Mouse (Mus musculus) 416B (cell line): ENCODE data around the gene Lrrc4b.

ENCODE experiments used
- DNase-seq: peaks from one replicate; pipeline ENCODE4 v3.0.0; 2011; ENCODE audit warnings: low read depth

Gene Lrrc4b

GRCm38 (mm10) chr7:44436267-44436666, 7.4 kb downstream of the Lrrc4b start:
- DNase-seq = peak; percentile 32

GRCm38 (mm10) chr7:44437188-44437587, 8.4 kb downstream of the Lrrc4b start:
- no peak for DNase-seq

- DNase-seq = no peak
Observed at GRCm38 (mm10) chr7:44437933-44438332, 9.1 kb downstream of the Lrrc4b start.

DNA sequence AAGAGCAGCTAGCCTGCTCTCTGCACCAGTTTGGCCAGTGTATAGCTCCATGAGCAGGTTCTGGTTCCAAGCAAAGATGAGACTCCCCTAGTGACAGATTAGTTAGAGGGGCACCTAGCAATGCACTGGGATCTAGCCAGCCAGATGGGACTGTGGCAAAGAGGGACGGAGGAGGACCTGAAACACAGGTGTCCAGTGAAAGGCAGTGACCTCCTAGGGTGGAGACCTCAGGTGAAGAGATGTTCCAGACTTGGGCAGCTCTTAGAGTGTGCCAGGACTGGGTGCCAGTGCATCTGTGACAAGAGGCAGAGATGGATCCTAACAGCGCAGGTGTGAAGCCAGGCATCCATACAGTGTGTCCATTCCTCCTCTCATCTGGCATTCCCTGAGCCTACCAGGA, 10.9 kb downstream of the Lrrc4b start:
- no peak for DNase-seq

DNA sequence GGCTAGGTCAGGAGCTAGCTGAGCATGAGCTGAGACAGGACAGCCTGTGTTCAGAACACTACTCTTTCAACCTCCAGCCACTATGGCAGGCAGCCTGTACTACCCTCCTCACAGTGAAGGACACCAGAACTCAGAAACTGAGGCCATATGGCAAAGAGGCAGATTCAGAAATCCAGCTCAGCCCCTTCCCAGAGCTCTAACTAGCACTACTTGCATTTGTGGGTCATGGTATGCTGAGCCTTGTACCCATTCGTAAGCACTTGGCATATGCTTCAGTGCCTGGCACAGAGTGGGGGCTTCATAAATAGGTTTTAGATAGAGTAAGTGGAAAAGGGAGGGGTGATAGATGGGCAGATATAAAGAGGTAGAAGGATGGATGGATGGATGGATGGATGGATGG, 11.7 kb downstream of the Lrrc4b start:
- DNase-seq = no peak

DNA sequence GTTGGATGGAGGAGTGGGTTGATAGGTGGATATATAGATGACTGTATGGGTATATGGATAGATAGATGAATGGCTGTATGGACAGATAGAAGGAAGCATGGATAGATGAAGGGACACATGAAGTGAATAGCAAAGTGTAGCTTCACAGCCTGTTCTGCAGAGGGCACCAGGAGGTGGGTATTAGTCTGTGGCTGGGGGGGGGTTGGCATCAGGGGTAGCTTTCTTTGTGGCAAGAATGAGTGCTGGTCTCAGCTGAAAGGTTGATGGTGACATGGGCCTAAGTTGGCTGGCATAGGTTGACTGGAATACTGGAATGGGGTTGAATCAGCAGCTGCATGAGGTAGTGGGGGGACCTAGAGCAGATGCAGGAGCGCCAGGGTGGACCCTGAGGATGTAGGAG, 12.4 kb downstream of the Lrrc4b start:
- DNase-seq = no peak

DNA sequence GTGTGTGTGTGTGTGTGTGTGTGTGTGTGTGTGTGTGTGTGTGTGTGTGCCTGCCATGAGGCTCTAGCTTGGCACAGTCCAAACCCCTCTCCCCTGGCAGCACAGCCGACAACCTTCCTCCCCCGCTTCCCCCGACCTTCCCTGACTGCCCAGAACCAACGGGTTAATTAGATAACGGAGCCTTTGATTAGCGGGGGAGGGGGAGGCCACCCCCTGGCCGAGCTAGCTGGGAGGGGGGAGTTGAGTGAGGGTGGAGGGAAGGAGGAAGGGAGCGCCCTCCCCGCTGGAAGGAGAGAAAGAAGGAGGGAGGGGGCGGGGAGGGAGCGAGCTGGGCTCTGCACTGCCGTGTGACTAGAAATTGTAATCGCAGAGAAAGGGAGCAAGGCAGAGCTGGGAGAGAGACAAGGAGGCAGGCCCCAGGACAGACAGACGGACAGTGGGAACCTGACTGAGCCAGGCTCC, 12.9 kb downstream of the Lrrc4b start:
- no peak for DNase-seq

DNA sequence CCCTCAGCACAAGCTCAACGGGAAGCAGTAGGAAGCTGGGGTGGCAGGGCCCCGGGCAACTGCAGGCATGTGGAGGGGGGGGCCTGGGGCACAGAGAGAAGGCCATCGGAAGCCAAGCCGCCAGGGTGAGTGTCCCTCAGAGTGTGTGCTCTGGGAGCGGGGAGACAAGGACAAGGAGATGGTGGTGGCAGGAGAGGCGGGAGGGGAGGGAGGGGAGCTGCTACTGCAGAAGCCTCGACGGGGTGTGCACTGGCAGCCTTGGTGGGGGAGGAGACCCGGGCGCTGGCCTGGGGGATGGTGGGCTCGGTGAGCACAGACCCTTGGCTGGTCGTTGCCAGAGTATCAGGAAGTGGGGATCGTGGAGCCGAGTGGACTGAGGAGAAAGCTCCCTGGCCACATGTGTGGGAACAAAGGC, 13.6 kb downstream of the Lrrc4b start:
- no peak for DNase-seq

GRCm38 (mm10) chr7:44443268-44444173, 14.7 kb downstream of the Lrrc4b start:
- no peak for DNase-seq

GRCm38 (mm10) chr7:44444886-44445527, 16.2 kb downstream of the Lrrc4b start:
- no peak for DNase-seq

- no peak for DNase-seq
Observed at GRCm38 (mm10) chr7:44445528-44445923, 16.7 kb downstream of the Lrrc4b start.

GRCm38 (mm10) chr7:44446070-44446855, 17.4 kb downstream of the Lrrc4b start:
- DNase-seq = no peak

DNA sequence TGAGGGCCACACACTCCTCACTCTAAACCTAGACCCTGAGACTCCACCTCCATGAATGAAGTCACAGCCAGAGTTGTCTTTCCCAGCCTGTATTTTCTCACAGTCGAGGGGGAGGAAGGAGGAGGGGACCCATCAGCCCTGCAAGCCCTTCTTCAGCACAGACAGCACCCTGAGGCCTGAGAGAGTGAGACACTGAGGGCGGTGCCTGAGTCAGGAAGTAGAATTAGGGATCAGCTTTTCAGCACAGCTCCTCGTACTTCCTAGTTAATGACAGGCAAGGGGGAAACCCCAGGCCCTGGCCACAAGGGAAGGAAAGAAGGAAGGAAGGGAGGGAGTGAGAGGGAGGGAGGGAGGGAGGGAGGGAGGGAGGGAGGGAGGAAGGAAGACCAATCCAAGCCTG, 24.4 kb downstream of the Lrrc4b start:
- DNase-seq = peak; percentile 58

DNA sequence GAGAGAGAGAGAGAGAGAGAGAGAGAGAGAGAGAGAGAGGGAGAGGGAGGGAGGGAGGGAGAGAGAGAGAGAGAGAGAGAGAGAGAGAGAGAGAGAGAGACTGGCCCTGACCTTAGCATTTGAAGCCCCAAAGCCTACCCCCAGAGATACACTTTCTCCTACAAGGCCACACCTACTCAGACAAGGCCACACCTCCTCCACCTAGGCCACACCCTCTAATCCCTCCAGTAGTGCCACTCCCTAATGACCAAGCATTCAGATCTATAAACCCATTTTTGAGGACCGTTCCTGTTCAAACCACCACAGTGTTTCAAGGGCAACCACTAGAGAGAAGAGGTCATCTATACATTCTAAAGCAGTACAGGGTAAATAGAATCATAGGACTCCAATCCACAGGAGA, 27.5 kb downstream of the Lrrc4b start:
- DNase-seq = no peak

GRCm38 (mm10) chr7:44460067-44460466, 31.2 kb downstream of the Lrrc4b start:
- DNase-seq = no peak

GRCm38 (mm10) chr7:44460767-44461502, 32.1 kb downstream of the Lrrc4b start:
- no peak for DNase-seq

DNA sequence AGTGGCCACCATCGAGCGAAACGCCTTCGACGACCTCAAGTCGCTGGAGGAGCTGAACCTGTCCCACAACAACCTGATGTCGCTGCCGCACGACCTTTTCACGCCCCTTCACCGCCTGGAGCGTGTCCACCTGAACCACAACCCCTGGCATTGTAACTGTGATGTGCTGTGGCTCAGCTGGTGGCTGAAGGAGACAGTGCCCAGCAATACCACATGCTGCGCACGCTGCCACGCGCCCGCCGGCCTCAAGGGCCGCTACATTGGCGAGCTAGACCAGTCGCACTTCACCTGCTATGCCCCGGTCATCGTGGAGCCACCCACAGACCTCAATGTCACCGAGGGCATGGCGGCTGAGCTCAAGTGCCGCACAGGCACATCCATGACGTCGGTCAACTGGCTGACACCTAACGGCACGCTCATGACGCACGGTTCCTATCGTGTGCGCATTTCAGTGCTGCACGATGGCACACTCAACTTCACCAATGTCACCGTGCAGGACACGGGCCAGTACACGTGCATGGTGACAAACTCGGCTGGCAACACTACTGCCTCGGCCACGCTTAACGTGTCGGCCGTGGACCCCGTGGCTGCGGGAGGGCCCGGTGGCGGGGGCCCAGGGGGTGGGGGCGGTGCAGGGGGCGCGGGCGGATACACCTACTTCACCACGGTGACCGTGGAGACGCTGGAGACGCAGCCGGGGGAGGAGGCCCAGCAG, 32.8 kb downstream of the Lrrc4b start:
- DNase-seq = no peak

- no peak for DNase-seq
Observed at GRCm38 (mm10) chr7:44462218-44463055, 33.6 kb downstream of the Lrrc4b start.

- DNase-seq = no peak
Observed at GRCm38 (mm10) chr7:44463056-44463425, 34.2 kb downstream of the Lrrc4b start.

DNA sequence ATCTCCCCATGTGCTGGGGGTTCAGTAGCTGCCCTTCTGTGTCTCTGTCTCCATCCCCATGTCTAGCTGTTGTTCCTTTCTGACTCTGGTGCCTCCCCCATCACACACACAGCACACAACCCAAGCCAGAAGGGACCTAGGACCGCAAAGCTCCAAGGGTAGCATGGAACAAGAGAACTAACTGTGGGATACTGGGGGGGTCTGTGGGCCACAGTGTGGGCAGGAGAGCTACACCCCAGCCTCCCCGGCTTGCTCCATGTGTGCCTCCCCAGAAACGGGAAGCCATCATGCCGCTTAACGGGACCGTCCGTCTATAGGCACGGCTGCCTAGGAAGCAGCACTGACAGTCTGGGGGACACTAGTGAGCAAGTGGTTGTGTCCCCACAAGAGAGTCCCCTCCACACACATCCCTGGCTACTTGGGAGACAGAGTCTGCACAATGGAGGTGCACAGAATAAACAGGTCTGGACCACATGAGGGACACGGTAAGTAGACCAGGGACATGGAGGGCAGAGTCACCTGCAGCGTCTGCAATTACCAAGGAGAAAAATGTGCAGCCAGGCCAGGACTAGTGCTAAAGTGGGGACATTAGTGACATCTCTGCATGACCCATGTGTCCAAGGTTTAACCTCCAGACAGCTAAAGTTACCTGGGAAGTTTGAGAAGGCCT, 34.9 kb downstream of the Lrrc4b start:
- no peak for DNase-seq
